Mouse (Mus musculus) neural tube, embryonic 13.5 days (tissue): ENCODE data around the gene Dctn2. TPM values are rescaled to one million over a fixed set of nuclear protein-coding genes. Genes with fewer than 3 reads are reported as not detected.

Experiments
- ATAC-seq: fragments of 200-750 bp; cut with Nextera tagmentation; 2 replicates; pipeline ENCODE4 v1.8.0; 2017; ENCODE audit warnings: low read depth, mild to moderate bottlenecking, moderate TSS enrichment, moderate library complexity
- H3K27ac ChIP-seq: fragments of 300-500 bp; sonication (generic); replicated peaks from 2 replicates; pipeline ENCODE4 v1.5.1; 2015; ENCODE audit warnings: moderate library complexity, mild to moderate bottlenecking, inconsistent platforms
- H3K27me3 ChIP-seq: fragments of 300-500 bp; sonication (generic); 2 replicates; pipeline ENCODE4 v1.6.1; 2015; ENCODE audit warnings: mild to moderate bottlenecking, inconsistent platforms
- H3K36me3 ChIP-seq: fragments of 300-500 bp; sonication (generic); 2 replicates; pipeline ENCODE4 v1.6.1; 2015; ENCODE audit warnings: mild to moderate bottlenecking, inconsistent platforms
- H3K4me1 ChIP-seq: fragments of 300-500 bp; sonication (generic); replicated peaks from 2 replicates; pipeline ENCODE4 v1.6.1; 2015; ENCODE audit warnings: inconsistent platforms
- H3K4me2 ChIP-seq: fragments of 300-500 bp; sonication (generic); 2 replicates; pipeline ENCODE4 v1.6.1; 2015; ENCODE audit warnings: inconsistent platforms, mild to moderate bottlenecking, moderate library complexity
- H3K4me3 ChIP-seq: fragments of 300-500 bp; sonication (generic); 2 replicates; pipeline ENCODE4 v1.5.1; 2015; ENCODE audit warnings: mild to moderate bottlenecking, inconsistent platforms
- H3K9ac ChIP-seq: fragments of 300-500 bp; sonication (generic); 2 replicates; pipeline ENCODE4 v1.6.1; 2015; ENCODE audit warnings: moderate library complexity, mild to moderate bottlenecking, inconsistent platforms
- H3K9me3 ChIP-seq: fragments of 300-500 bp; sonication (generic); 2 replicates; pipeline ENCODE4 v1.6.1; 2016; ENCODE audit warnings: inconsistent platforms
- WGBS: fragments of 180-500 bp; shearing (Covaris S2); methylation state at CpG from one replicate; pipeline ENCODE4 v1.1.7; 2015; 5-methylcytosine and 5-hydroxymethylcytosine counted together
- polyA plus RNA-seq: library from polyadenylated mRNA; unstranded; fragments of >200 nt; fragmentation: Nextera tagmentation; extraction: Ambion mirVana; gene quantifications from 2 replicates; pipeline ENCODE4 v1.2.1, GENCODE M21; 2015

Dctn2 gene
- polyA plus RNA-seq, 1 experiment from 2014 or later, result 322 TPM

- peaks cover 68% of the 10 kb centered on the region for H3K36me3 ChIP-seq
Measured at GRCm38 (mm10) chr10:127285644-127286043, 19.5 kb downstream of the Dctn2 start.

GRCm38 (mm10) chr10:127286194-127286593 is 20.0 kb downstream of the Dctn2 start:
- Histone ChIP-seq H3K4me3 (peak overlapping the region; percentile 64; the same call in 1 of the 2 replicates), H3K36me3 (peaks cover 62% of the 10 kb centered on the region)

More at GRCm38 (mm10) chr10:127285644-127286043, 19.5 kb downstream of the Dctn2 start:
- H3K4me3 ChIP-seq, result no peak overlapping the region
- peaks cover 49% of the 10 kb centered on the region for H3K4me1 ChIP-seq
- no peaks in the 10 kb centered on the region for H3K9me3 ChIP-seq
- H3K27me3 ChIP-seq, result no peaks in the 10 kb centered on the region
- 73% methylated on average over 13 of the region's 13 CpGs for WGBS
- H3K4me2 ChIP-seq, result peak overlapping the region; percentile 88; the same call in 1 of the 2 replicates
- H3K27ac ChIP-seq, result no peak overlapping the region
- ATAC-seq, result no peak
- peak overlapping the region; percentile 88; the same call in 1 of the 2 replicates for H3K9ac ChIP-seq

GRCm38 (mm10) chr10:127286730-127287129 is 20.6 kb downstream of the Dctn2 start:
- no peak for ATAC-seq
- Histone ChIP-seq H3K4me2 (peak overlapping the region; percentile 88), H3K36me3 (peaks cover 57% of the 10 kb centered on the region), H3K4me3 (peak overlapping the region; percentile 64), H3K9me3 (no peaks in the 10 kb centered on the region), H3K9ac (peak overlapping the region; percentile 88), H3K27ac (peak overlapping the region; percentile 98; the same call in 1 of the 2 replicates), H3K27me3 (no peaks in the 10 kb centered on the region), H3K4me1 (peaks cover 56% of the 10 kb centered on the region)
- WGBS, result 50% methylated on average over 7 of the region's 7 CpGs

More at GRCm38 (mm10) chr10:127286194-127286593, 20.0 kb downstream of the Dctn2 start:
- no peak for ATAC-seq
- H3K27me3 ChIP-seq, result no peaks in the 10 kb centered on the region
- H3K4me1 ChIP-seq, result peaks cover 51% of the 10 kb centered on the region
- whole genome bisulfite sequencing, result 64% methylated on average over 7 of the region's 7 CpGs
- peak overlapping the region; percentile 88 for H3K4me2 ChIP-seq
- H3K9ac ChIP-seq, result peak overlapping the region; percentile 88
- peak overlapping the region; percentile 98; the same call in 1 of the 2 replicates for H3K27ac ChIP-seq
- no peaks in the 10 kb centered on the region for H3K9me3 ChIP-seq

GRCm38 (mm10) chr10:127287271-127287935 is 21.2 kb downstream of the Dctn2 start:
- Histone ChIP-seq H3K9ac (peak overlapping the region; percentile 88), H3K4me1 (peaks cover 63% of the 10 kb centered on the region), H3K4me3 (peak overlapping the region; percentile 64), H3K4me2 (peak overlapping the region; percentile 88), H3K9me3 (no peaks in the 10 kb centered on the region), H3K27ac (peak overlapping the region; percentile 98), H3K36me3 (peaks cover 50% of the 10 kb centered on the region), H3K27me3 (no peaks in the 10 kb centered on the region)
- WGBS, result 59% methylated on average over 15 of the region's 15 CpGs
- no peak for ATAC-seq

GRCm38 (mm10) chr10:127287936-127288293 is 21.7 kb downstream of the Dctn2 start:
- peak overlapping the region; percentile 64 for H3K4me3 ChIP-seq
- peak overlapping the region; percentile 88 for H3K4me2 ChIP-seq
- ATAC-seq, result no peak
- peaks cover 68% of the 10 kb centered on the region for H3K4me1 ChIP-seq
- no peaks in the 10 kb centered on the region for H3K27me3 ChIP-seq
- peak overlapping the region; percentile 88 for H3K9ac ChIP-seq
- no peaks in the 10 kb centered on the region for H3K9me3 ChIP-seq
- peaks cover 46% of the 10 kb centered on the region for H3K36me3 ChIP-seq
- peak overlapping the region; percentile 98 for H3K27ac ChIP-seq
- WGBS, result 2% methylated on average over 3 of the region's 3 CpGs

GRCm38 (mm10) chr10:127288328-127288799 is 22.2 kb downstream of the Dctn2 start:
- WGBS, result 3% methylated on average over 17 of the region's 28 CpGs
- peak overlapping the region; percentile 88 for H3K9ac ChIP-seq
- H3K27ac ChIP-seq, result peak overlapping the region; percentile 98
- no peaks in the 10 kb centered on the region for H3K27me3 ChIP-seq
- H3K4me2 ChIP-seq, result peak overlapping the region; percentile 88
- H3K4me1 ChIP-seq, result peaks cover 73% of the 10 kb centered on the region
- peaks cover 46% of the 10 kb centered on the region for H3K36me3 ChIP-seq
- ATAC-seq, result peak; percentile 2; the same call in 1 of the 2 replicates
- H3K9me3 ChIP-seq, result no peaks in the 10 kb centered on the region
- peak overlapping the region; percentile 64 for H3K4me3 ChIP-seq

GRCm38 (mm10) chr10:127288800-127289572 is 22.8 kb downstream of the Dctn2 start, which contains the start of gene Mbd6:
Gene Mbd6, minus strand, starts transcription at chr10:127289018.
- peaks cover 75% of the 10 kb centered on the region for H3K4me1 ChIP-seq
- peak; percentile 5 for ATAC-seq
- no peaks in the 10 kb centered on the region for H3K27me3 ChIP-seq
- peak within 1 kb of the TSS; percentile 98 for H3K27ac ChIP-seq
- peak within 1 kb of the TSS; percentile 88 for H3K9ac ChIP-seq
- peak within 1 kb of the TSS; percentile 64 for H3K4me3 ChIP-seq
- peaks cover 46% of the 10 kb centered on the region for H3K36me3 ChIP-seq
- H3K4me2 ChIP-seq, result peak within 1 kb of the TSS; percentile 88
- H3K9me3 ChIP-seq, result no peaks in the 10 kb centered on the region
- under 1% methylated on average over 21 of the region's 65 CpGs for WGBS

- H3K9ac ChIP-seq, result peak overlapping the region; percentile 88
- peak overlapping the region; percentile 88 for H3K4me2 ChIP-seq
- H3K4me1 ChIP-seq, result peaks cover 72% of the 10 kb centered on the region
- H3K27me3 ChIP-seq, result no peaks in the 10 kb centered on the region
- peak overlapping the region; percentile 98 for H3K27ac ChIP-seq
- H3K36me3 ChIP-seq, result peaks cover 46% of the 10 kb centered on the region
- WGBS, result 3% methylated on average over 15 of the region's 15 CpGs
- peak overlapping the region; percentile 64 for H3K4me3 ChIP-seq
- ATAC-seq, result peak; percentile 11; the same call in 1 of the 2 replicates
- no peaks in the 10 kb centered on the region for H3K9me3 ChIP-seq
Measured at GRCm38 (mm10) chr10:127289573-127290191, 23.5 kb downstream of the Dctn2 start.

GRCm38 (mm10) chr10:127290307-127290929 is 24.2 kb downstream of the Dctn2 start:
- Histone ChIP-seq H3K9me3 (no peaks in the 10 kb centered on the region), H3K4me2 (peak overlapping the region; percentile 88), H3K36me3 (peaks cover 46% of the 10 kb centered on the region), H3K27me3 (no peaks in the 10 kb centered on the region), H3K9ac (peak overlapping the region; percentile 79), H3K4me1 (peaks cover 65% of the 10 kb centered on the region), H3K27ac (peak overlapping the region; percentile 98), H3K4me3 (peak overlapping the region; percentile 64)
- WGBS, result under 1% methylated on average over 45 of the region's 47 CpGs
- peak; percentile 93 for ATAC-seq

GRCm38 (mm10) chr10:127290930-127291880 is 25.0 kb downstream of the Dctn2 start:
- H3K9me3 ChIP-seq, result no peaks in the 10 kb centered on the region
- 1% methylated on average over 19 of the region's 19 CpGs for WGBS
- H3K36me3 ChIP-seq, result peaks cover 46% of the 10 kb centered on the region
- no peaks in the 10 kb centered on the region for H3K27me3 ChIP-seq
- peak; percentile 44 for ATAC-seq
- H3K4me2 ChIP-seq, result peak overlapping the region; percentile 88
- H3K27ac ChIP-seq, result peak overlapping the region; percentile 98
- peak overlapping the region; percentile 64 for H3K4me3 ChIP-seq
- H3K9ac ChIP-seq, result peak overlapping the region; percentile 79
- H3K4me1 ChIP-seq, result peaks cover 58% of the 10 kb centered on the region
